Mouse (Mus musculus): ENCODE results near the gene Selp. TPM values are rescaled to one million over a fixed set of nuclear protein-coding genes. Genes with fewer than 3 reads are reported as not detected.

Selp gene
- total and polyA plus RNA-seq, 3 experiments: not detected

- Histone ChIP-seq H3K36me3 (ENCODE audit: control insufficient read depth in 1 of 2, insufficient read depth in 2 of 2, low read length in 2 of 2) (no peaks in the 10 kb centered on the region), H3K9me3 (replicated peaks; ENCODE audit: insufficient read depth, low read length) (no peaks in the 10 kb centered on the region), H3K9ac (ENCODE audit: control insufficient read depth, low read depth, low read length, poor library complexity, severe bottlenecking) (no peak overlapping the region), H3K4me3 (ENCODE audit: control insufficient read depth in 1 of 2, insufficient read depth in 1 of 2, low read depth in 2 of 2, low read length in 2 of 2) (no peak overlapping the region), H3K27me3 (ENCODE audit: control insufficient read depth in 1 of 2, insufficient read depth in 2 of 2, low read length in 2 of 2) (peaks cover 0 to 1% of the 10 kb centered on the region in 2 experiments; a peak in 2 of 4 replicates), H3K79me2 (ENCODE audit: control insufficient read depth, insufficient read depth, low read length, poor library complexity) (no peaks in the 10 kb centered on the region), H3K27ac (ENCODE audit: control insufficient read depth, low read depth, low read length) (no peak overlapping the region), H3K4me1 (ENCODE audit: control insufficient read depth in 1 of 2, insufficient read depth in 2 of 2, low read length in 2 of 2) (no peaks in the 10 kb centered on the region)
- TF ChIP-seq SMC3 (IDR thresholded peaks at IDR 0.05; ENCODE audit: low read depth, low read length): no peak
- TF ChIP-seq RCOR1 (IDR thresholded peaks at IDR 0.05; ENCODE audit: low read depth, low read length): no peak
- TF ChIP-seq USF2 (IDR thresholded peaks at IDR 0.05; ENCODE audit: borderline replicate concordance in 1 of 2, insufficient read depth in 1 of 2, low read depth in 1 of 2, low read length in 2 of 2): no peak
- no peak for TF ChIP-seq POLR2AphosphoS2 (IDR thresholded peaks at IDR 0.05; ENCODE audit: low read length)
- DNase-seq (ENCODE audit: low read depth, low spot score): no peak
Measured at GRCm38 (mm10) chr1:164132609-164133008, 17.5 kb downstream of the Selp start.

- no peak overlapping the region for H3K9ac ChIP-seq (ENCODE audit: control insufficient read depth, low read depth, low read length, poor library complexity, severe bottlenecking)
- no peaks in the 10 kb centered on the region for H3K9me3 ChIP-seq (replicated peaks; ENCODE audit: insufficient read depth, low read length)
- no peak overlapping the region for H3K4me3 ChIP-seq (ENCODE audit: control insufficient read depth in 1 of 2, insufficient read depth in 1 of 2, low read depth in 2 of 2, low read length in 2 of 2)
- TF ChIP-seq UBTF (IDR thresholded peaks at IDR 0.05; ENCODE audit: borderline replicate concordance, insufficient read depth, low read depth, low read length) (no peak), NRF1 (IDR thresholded peaks at IDR 0.05; ENCODE audit: insufficient read depth, low read depth, low read length, poor library complexity, severe bottlenecking) (no peak), TCF12 (IDR thresholded peaks at IDR 0.05; ENCODE audit: low read depth, low read length) (no peak), POLR2AphosphoS5 (IDR thresholded peaks at IDR 0.05; ENCODE audit: borderline replicate concordance, low read depth, low read length) (no peak), ZMIZ1 (IDR thresholded peaks at IDR 0.05; ENCODE audit: low read depth, low read length) (no peak), CTCF (IDR thresholded peaks at IDR 0.05 in 2 of 3, conservative IDR thresholded peaks at IDR 0.05 in 1 of 3; ENCODE audit: control insufficient read depth in 1 of 3, insufficient read depth in 1 of 3, low read depth in 2 of 3, low read length in 3 of 3, poor library complexity in 1 of 3, severe bottlenecking in 1 of 3) (no peak), GATA1 (IDR thresholded peaks at IDR 0.05; ENCODE audit: low read depth, low read length) (no peak)
- no peaks in the 10 kb centered on the region for H3K4me1 ChIP-seq (ENCODE audit: control insufficient read depth in 1 of 2, insufficient read depth in 2 of 2, low read length in 2 of 2)
- no peak for DNase-seq (ENCODE audit: low read depth, low spot score)
- no peak overlapping the region for H3K27ac ChIP-seq (ENCODE audit: control insufficient read depth, low read depth, low read length)
- no peaks in the 10 kb centered on the region for H3K36me3 ChIP-seq (ENCODE audit: control insufficient read depth in 1 of 2, insufficient read depth in 2 of 2, low read length in 2 of 2)
- no peaks in the 10 kb centered on the region; a peak in 1 of 4 replicates for H3K27me3 ChIP-seq (ENCODE audit: control insufficient read depth in 1 of 2, insufficient read depth in 2 of 2, low read length in 2 of 2)
- H3K79me2 ChIP-seq (ENCODE audit: control insufficient read depth, insufficient read depth, low read length, poor library complexity): no peaks in the 10 kb centered on the region
Measured at GRCm38 (mm10) chr1:164134101-164134500, 19.0 kb downstream of the Selp start.

- H3K4me1 ChIP-seq (ENCODE audit: control insufficient read depth in 1 of 2, insufficient read depth in 2 of 2, low read length in 2 of 2): no peaks in the 10 kb centered on the region
- peaks cover 0 to 1% of the 10 kb centered on the region in 2 experiments; a peak in 3 of 4 replicates for H3K27me3 ChIP-seq (ENCODE audit: control insufficient read depth in 1 of 2, insufficient read depth in 2 of 2, low read length in 2 of 2)
- peak; percentile 12 for DNase-seq (ENCODE audit: low read depth, low spot score)
- H3K79me2 ChIP-seq (ENCODE audit: control insufficient read depth, insufficient read depth, low read length, poor library complexity): no peaks in the 10 kb centered on the region
- TF ChIP-seq RCOR1 (IDR thresholded peaks at IDR 0.05; ENCODE audit: low read depth, low read length) (no peak), MAFK (IDR thresholded peaks at IDR 0.05; ENCODE audit: borderline replicate concordance, low read depth, low read length) (no peak), E2F4 (IDR thresholded peaks at IDR 0.05; ENCODE audit: borderline replicate concordance, low read depth, low read length) (no peak), MAX (IDR thresholded peaks at IDR 0.05; ENCODE audit: low read length) (no peak)
- no peaks in the 10 kb centered on the region for H3K9me3 ChIP-seq (replicated peaks; ENCODE audit: insufficient read depth, low read length)
- no peak overlapping the region for H3K9ac ChIP-seq (ENCODE audit: control insufficient read depth, low read depth, low read length, poor library complexity, severe bottlenecking)
- no peaks in the 10 kb centered on the region for H3K36me3 ChIP-seq (ENCODE audit: control insufficient read depth in 1 of 2, insufficient read depth in 2 of 2, low read length in 2 of 2)
- H3K27ac ChIP-seq (ENCODE audit: control insufficient read depth, low read depth, low read length): no peak overlapping the region
- no peak overlapping the region for H3K4me3 ChIP-seq (ENCODE audit: control insufficient read depth in 1 of 2, insufficient read depth in 1 of 2, low read depth in 2 of 2, low read length in 2 of 2)
Measured at GRCm38 (mm10) chr1:164135360-164135759, 20.3 kb downstream of the Selp start.

Data from MEL (cell line).